Mouse (Mus musculus) embryonic facial prominence, embryonic 13.5 days (tissue): ENCODE results near the gene Mrps16. TPM values are rescaled to one million over a fixed set of nuclear protein-coding genes. Genes with fewer than 3 reads are reported as not detected.
A peak's percentile ranks its signal among the peaks of the same experiment; 100 is the strongest.

Experiments used
- ATAC-seq: fragments of 200-750 bp; cut with Nextera tagmentation; 2 replicates; pipeline ENCODE4 v1.8.0; 2017; ENCODE audit warnings: low read depth; ENCODE audit not compliant: insufficient number of reproducible peaks, insufficient read depth, low FRiP score, low TSS enrichment
- H3K27ac ChIP-seq: fragments of 300-500 bp; sonication (generic); 2 replicates; pipeline ENCODE4 v1.5.1; 2015; ENCODE audit warnings: moderate library complexity, mild to moderate bottlenecking, inconsistent platforms
- H3K27me3 ChIP-seq: fragments of 300-500 bp; sonication (generic); 2 replicates; pipeline ENCODE4 v1.6.1; 2015; ENCODE audit warnings: mild to moderate bottlenecking, inconsistent platforms
- H3K36me3 ChIP-seq: fragments of 300-500 bp; sonication (generic); 2 replicates; pipeline ENCODE4 v1.6.1; 2015; ENCODE audit warnings: mild to moderate bottlenecking, inconsistent platforms
- H3K4me1 ChIP-seq: fragments of 300-500 bp; sonication (generic); 2 replicates; pipeline ENCODE4 v1.6.1; 2015; ENCODE audit warnings: inconsistent platforms
- H3K4me2 ChIP-seq: fragments of 300-500 bp; sonication (generic); 2 replicates; pipeline ENCODE4 v1.6.1; 2015; ENCODE audit warnings: moderate library complexity, mild to moderate bottlenecking, inconsistent platforms
- H3K4me3 ChIP-seq: fragments of 300-500 bp; sonication (generic); 2 replicates; pipeline ENCODE4 v1.5.1; 2015; ENCODE audit warnings: mild to moderate bottlenecking, inconsistent platforms
- H3K9ac ChIP-seq: fragments of 300-500 bp; sonication (generic); 2 replicates; pipeline ENCODE4 v1.6.1; 2015; ENCODE audit warnings: mild to moderate bottlenecking, inconsistent platforms
- H3K9me3 ChIP-seq: fragments of 300-500 bp; sonication (generic); 2 replicates; pipeline ENCODE4 v1.6.1; 2016; ENCODE audit warnings: inconsistent platforms
- WGBS: fragments of 180-500 bp; shearing (Covaris S2); methylation state at CpG from one replicate; pipeline ENCODE4 v1.1.7; 2015; ENCODE audit warnings: mixed read lengths; 5-methylcytosine and 5-hydroxymethylcytosine counted together
- polyA plus RNA-seq: library from polyadenylated mRNA; unstranded; fragments of >200 nt; fragmentation: Nextera tagmentation; extraction: Ambion mirVana; gene quantifications from 2 replicates; pipeline ENCODE4 v1.2.1, GENCODE M21; 2015

The Mrps16 gene
- polyA plus RNA-seq, 1 experiment from 2014 or later = 94.8 TPM

- H3K4me3 ChIP-seq = no peak overlapping the region
- H3K27me3 ChIP-seq = no peaks in the 10 kb centered on the region
- no peak overlapping the region for H3K27ac ChIP-seq
- H3K9ac ChIP-seq = no peak overlapping the region
- peak overlapping the region; percentile 59 for H3K4me2 ChIP-seq
- ATAC-seq = no peak
- peaks cover 22% of the 10 kb centered on the region for H3K36me3 ChIP-seq
- peaks cover 17% of the 10 kb centered on the region for H3K4me1 ChIP-seq
- WGBS = 81% methylated on average over 4 of the region's 4 CpGs
- H3K9me3 ChIP-seq = no peaks in the 10 kb centered on the region
Observed at GRCm38 (mm10) chr14:20392326-20392725, 1.1 kb downstream of the Mrps16 start.

- peak overlapping the region; percentile 80 for H3K4me2 ChIP-seq
- WGBS = 87% methylated on average over 8 of the region's 8 CpGs
- H3K36me3 ChIP-seq = peaks cover 36% of the 10 kb centered on the region
- peak overlapping the region; percentile 85 for H3K4me3 ChIP-seq
- H3K27ac ChIP-seq = peak overlapping the region; percentile 90; the same call in 1 of the 2 replicates
- H3K9me3 ChIP-seq = no peaks in the 10 kb centered on the region
- H3K4me1 ChIP-seq = peaks cover 34% of the 10 kb centered on the region
- no peak for ATAC-seq
- H3K27me3 ChIP-seq = no peaks in the 10 kb centered on the region
- peak overlapping the region; percentile 90 for H3K9ac ChIP-seq
Observed at GRCm38 (mm10) chr14:20389446-20390079, 3.9 kb downstream of the Mrps16 start.

GRCm38 (mm10) chr14:20388441-20389129, 4.8 kb downstream of the Mrps16 start, which contains the start of gene Dnajc9:
TSS of gene Dnajc9 (minus strand) at chr14:20388910.
- H3K27me3 ChIP-seq = no peaks in the 10 kb centered on the region
- H3K4me2 ChIP-seq = peak within 1 kb of the TSS; percentile 80
- peak; percentile 69 for ATAC-seq
- H3K36me3 ChIP-seq = peaks cover 41% of the 10 kb centered on the region
- peak within 1 kb of the TSS; percentile 85 for H3K4me3 ChIP-seq
- no peaks in the 10 kb centered on the region for H3K9me3 ChIP-seq
- peak within 1 kb of the TSS; percentile 90 for H3K27ac ChIP-seq
- H3K4me1 ChIP-seq = peaks cover 29% of the 10 kb centered on the region
- peak within 1 kb of the TSS; percentile 90 for H3K9ac ChIP-seq
- under 1% methylated on average over 59 of the region's 59 CpGs for WGBS

GRCm38 (mm10) chr14:20379753-20380430, 13.5 kb downstream of the Mrps16 start:
- no peak overlapping the region for H3K9ac ChIP-seq
- no peaks in the 10 kb centered on the region for H3K27me3 ChIP-seq
- no peak overlapping the region for H3K4me3 ChIP-seq
- no peak overlapping the region for H3K4me2 ChIP-seq
- WGBS = 85% methylated on average over 9 of the region's 9 CpGs
- H3K4me1 ChIP-seq = no peaks in the 10 kb centered on the region
- H3K9me3 ChIP-seq = no peaks in the 10 kb centered on the region
- H3K36me3 ChIP-seq = peaks cover 69% of the 10 kb centered on the region
- H3K27ac ChIP-seq = no peak overlapping the region
- ATAC-seq = no peak

GRCm38 (mm10) chr14:20379087-20379640, 14.3 kb downstream of the Mrps16 start:
- WGBS = 88% methylated on average over 5 of the region's 5 CpGs
- no peak for ATAC-seq
- peaks cover 74% of the 10 kb centered on the region for H3K36me3 ChIP-seq

GRCm38 (mm10) chr14:20378313-20379061, 14.9 kb downstream of the Mrps16 start:
- Histone ChIP-seq H3K9me3 (no peaks in the 10 kb centered on the region), H3K27ac (no peak overlapping the region), H3K4me1 (no peaks in the 10 kb centered on the region), H3K9ac (no peak overlapping the region), H3K4me2 (no peak overlapping the region), H3K27me3 (no peaks in the 10 kb centered on the region), H3K36me3 (peaks cover 73% of the 10 kb centered on the region), H3K4me3 (no peak overlapping the region)
- WGBS = 39% methylated on average over 13 of the region's 13 CpGs
- no peak for ATAC-seq

More at GRCm38 (mm10) chr14:20379087-20379640, 14.3 kb downstream of the Mrps16 start:
- Histone ChIP-seq H3K4me2 (no peak overlapping the region), H3K27ac (no peak overlapping the region), H3K4me3 (no peak overlapping the region), H3K9me3 (no peaks in the 10 kb centered on the region), H3K27me3 (no peaks in the 10 kb centered on the region), H3K9ac (no peak overlapping the region), H3K4me1 (no peaks in the 10 kb centered on the region)

GRCm38 (mm10) chr14:20377112-20377521, 16.3 kb downstream of the Mrps16 start:
- 78% methylated on average over 4 of the region's 4 CpGs for WGBS
- no peak overlapping the region for H3K4me3 ChIP-seq
- H3K4me2 ChIP-seq = no peak overlapping the region
- no peaks in the 10 kb centered on the region for H3K4me1 ChIP-seq
- no peak overlapping the region for H3K9ac ChIP-seq
- H3K9me3 ChIP-seq = no peaks in the 10 kb centered on the region
- ATAC-seq = no peak
- no peak overlapping the region for H3K27ac ChIP-seq
- no peaks in the 10 kb centered on the region for H3K27me3 ChIP-seq
- H3K36me3 ChIP-seq = peaks cover 75% of the 10 kb centered on the region

- Histone ChIP-seq H3K36me3 (peaks cover 77% of the 10 kb centered on the region), H3K4me2 (no peak overlapping the region), H3K27ac (no peak overlapping the region), H3K4me1 (no peaks in the 10 kb centered on the region), H3K9ac (no peak overlapping the region), H3K9me3 (no peaks in the 10 kb centered on the region), H3K4me3 (no peak overlapping the region), H3K27me3 (no peaks in the 10 kb centered on the region)
- WGBS = 82% methylated on average over 1 of the region's 1 CpGs
- ATAC-seq = no peak
Observed at GRCm38 (mm10) chr14:20371854-20372253, 21.6 kb downstream of the Mrps16 start.

GRCm38 (mm10) chr14:20370798-20371197, 22.6 kb downstream of the Mrps16 start:
- Histone ChIP-seq H3K9ac (no peak overlapping the region), H3K4me3 (no peak overlapping the region), H3K27ac (no peak overlapping the region), H3K9me3 (no peaks in the 10 kb centered on the region), H3K4me2 (no peak overlapping the region), H3K36me3 (peaks cover 76% of the 10 kb centered on the region), H3K4me1 (no peaks in the 10 kb centered on the region), H3K27me3 (no peaks in the 10 kb centered on the region)
- ATAC-seq = no peak
- 87% methylated on average over 7 of the region's 7 CpGs for WGBS

- H3K9me3 ChIP-seq = no peaks in the 10 kb centered on the region
- H3K36me3 ChIP-seq = peaks cover 76% of the 10 kb centered on the region
- H3K4me1 ChIP-seq = no peaks in the 10 kb centered on the region
- H3K4me3 ChIP-seq = no peak overlapping the region
- H3K27me3 ChIP-seq = no peaks in the 10 kb centered on the region
- no peak overlapping the region for H3K4me2 ChIP-seq
- H3K27ac ChIP-seq = no peak overlapping the region
- no peak for ATAC-seq
- WGBS = 93% methylated on average over 3 of the region's 3 CpGs
- H3K9ac ChIP-seq = no peak overlapping the region
Observed at GRCm38 (mm10) chr14:20368271-20368670, 25.2 kb downstream of the Mrps16 start.

- no peaks in the 10 kb centered on the region for H3K27me3 ChIP-seq
- H3K9me3 ChIP-seq = no peaks in the 10 kb centered on the region
- no peaks in the 10 kb centered on the region for H3K4me1 ChIP-seq
- H3K27ac ChIP-seq = no peak overlapping the region
- no peak overlapping the region for H3K4me2 ChIP-seq
- ATAC-seq = no peak
- no peak overlapping the region for H3K9ac ChIP-seq
- peaks cover 78% of the 10 kb centered on the region for H3K36me3 ChIP-seq
- WGBS = 96% methylated on average over 4 of the region's 4 CpGs
- no peak overlapping the region for H3K4me3 ChIP-seq
Observed at GRCm38 (mm10) chr14:20363230-20363629, 30.2 kb downstream of the Mrps16 start.
